Mouse (Mus musculus): ENCODE results near the gene Hoxb6. TPM values are rescaled to one million over a fixed set of nuclear protein-coding genes. Genes with fewer than 3 reads are reported as not detected.

The Hoxb6 gene
- total and polyA plus RNA-seq, 3 experiments, result not detected

DNA sequence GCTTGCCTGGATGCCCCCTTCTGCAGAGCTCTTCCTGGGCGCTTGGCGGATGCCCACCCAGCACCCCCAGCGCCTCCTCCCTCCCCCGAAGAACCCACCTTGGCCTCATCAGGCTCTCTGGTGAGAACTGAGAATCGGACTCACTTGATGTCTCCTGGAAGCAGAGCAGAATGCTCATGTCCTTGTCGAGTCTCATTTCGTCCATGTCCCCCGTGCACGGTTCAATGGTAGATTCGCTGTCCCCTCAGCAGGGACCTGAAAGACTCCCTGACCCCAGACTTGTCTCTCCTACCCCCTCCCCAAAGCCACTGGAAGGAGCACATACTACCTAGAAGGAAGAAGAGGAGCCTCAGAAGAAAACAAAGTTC, 8.8 kb downstream of the Hoxb6 start:
- H3K79me2 ChIP-seq (ENCODE audit: control insufficient read depth, insufficient read depth, low read length, poor library complexity), result no peaks in the 10 kb centered on the region
- no peaks in the 10 kb centered on the region for H3K9me3 ChIP-seq (replicated peaks; ENCODE audit: insufficient read depth, low read length)
- no peak for TF ChIP-seq RCOR1 (IDR thresholded peaks at IDR 0.05; ENCODE audit: low read depth, low read length)
- TF ChIP-seq USF2 (IDR thresholded peaks at IDR 0.05; ENCODE audit: borderline replicate concordance in 1 of 2, insufficient read depth in 1 of 2, low read depth in 1 of 2, low read length in 2 of 2), result no peak
- TF ChIP-seq POLR2AphosphoS2 (IDR thresholded peaks at IDR 0.05; ENCODE audit: low read length), result no peak
- no peak for TF ChIP-seq SMC3 (IDR thresholded peaks at IDR 0.05; ENCODE audit: low read depth, low read length)
- TF ChIP-seq ZMIZ1 (IDR thresholded peaks at IDR 0.05; ENCODE audit: low read depth, low read length), result no peak
- no peak for TF ChIP-seq ETS1 (IDR thresholded peaks at IDR 0.05; ENCODE audit: low read depth, low read length)
- no peak for TF ChIP-seq ZKSCAN1 (IDR thresholded peaks at IDR 0.05; ENCODE audit: low read depth, low read length)
- no peak for TF ChIP-seq MAZ (IDR thresholded peaks at IDR 0.05; ENCODE audit: low read depth, low read length)
- TF ChIP-seq POLR2AphosphoS5 (IDR thresholded peaks at IDR 0.05; ENCODE audit: borderline replicate concordance, low read depth, low read length), result no peak
- no peak for TF ChIP-seq ZNF384 (IDR thresholded peaks at IDR 0.05; ENCODE audit: low read depth, low read length)
- TF ChIP-seq KAT2A (conservative IDR thresholded peaks at IDR 0.05; ENCODE audit: low read depth, low read length), result no peak
- no peak for TF ChIP-seq GABPA (IDR thresholded peaks at IDR 0.05; ENCODE audit: low read depth, low read length)
- TF ChIP-seq SIN3A (IDR thresholded peaks at IDR 0.05; ENCODE audit: low read length), result no peak
- TF ChIP-seq BHLHE40 (IDR thresholded peaks at IDR 0.05; ENCODE audit: borderline replicate concordance, low read depth, low read length), result no peak
- no peak for TF ChIP-seq MAFK (IDR thresholded peaks at IDR 0.05; ENCODE audit: borderline replicate concordance, low read depth, low read length)
- no peak for TF ChIP-seq NELFE (IDR thresholded peaks at IDR 0.05; ENCODE audit: low read depth, low read length)
- no peak for TF ChIP-seq RAD21 (IDR thresholded peaks at IDR 0.05; ENCODE audit: low read depth, low read length)
- no peaks in the 10 kb centered on the region for H3K4me1 ChIP-seq (ENCODE audit: control insufficient read depth in 1 of 2, insufficient read depth in 2 of 2, low read length in 2 of 2)
- H3K9ac ChIP-seq (ENCODE audit: control insufficient read depth, low read depth, low read length, poor library complexity, severe bottlenecking), result no peak overlapping the region
- H3K4me3 ChIP-seq (ENCODE audit: control insufficient read depth in 1 of 2, insufficient read depth in 1 of 2, low read depth in 2 of 2, low read length in 2 of 2), result no peak overlapping the region
- H3K36me3 ChIP-seq (ENCODE audit: control insufficient read depth in 1 of 2, insufficient read depth in 2 of 2, low read length in 2 of 2), result no peaks in the 10 kb centered on the region
- H3K27me3 ChIP-seq (ENCODE audit: control insufficient read depth in 1 of 2, insufficient read depth in 2 of 2, low read length in 2 of 2), result peaks cover 8 to 9% of the 10 kb centered on the region in 2 experiments
- no peak for DNase-seq (ENCODE audit: low read depth, low spot score)
- no peak overlapping the region for H3K27ac ChIP-seq (ENCODE audit: control insufficient read depth, low read depth, low read length)

DNA sequence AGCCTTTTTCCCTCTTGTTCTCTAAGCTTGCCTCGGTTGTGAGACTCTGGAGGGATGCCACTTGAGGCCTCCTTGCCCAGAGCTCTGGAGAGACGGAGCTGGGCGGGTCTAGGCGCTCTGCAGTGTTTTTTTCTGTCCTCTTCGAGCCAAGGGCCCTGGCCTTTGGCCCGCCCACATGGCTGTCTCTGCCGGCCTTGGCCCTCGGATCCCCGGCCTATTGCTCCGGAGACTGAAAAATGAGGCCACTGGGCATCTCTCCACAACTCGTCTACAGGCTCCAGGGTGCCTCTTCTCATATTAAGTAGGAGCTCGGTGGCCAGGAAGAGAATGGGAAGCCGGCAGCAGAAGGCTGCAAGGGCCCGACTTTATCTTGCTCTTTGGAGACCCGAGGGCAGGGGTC, 9.6 kb downstream of the Hoxb6 start:
- Histone ChIP-seq H3K9ac (ENCODE audit: control insufficient read depth, low read depth, low read length, poor library complexity, severe bottlenecking) (no peak overlapping the region), H3K27ac (ENCODE audit: control insufficient read depth, low read depth, low read length) (no peak overlapping the region), H3K79me2 (ENCODE audit: control insufficient read depth, insufficient read depth, low read length, poor library complexity) (no peaks in the 10 kb centered on the region), H3K9me3 (replicated peaks; ENCODE audit: insufficient read depth, low read length) (no peaks in the 10 kb centered on the region), H3K27me3 (ENCODE audit: control insufficient read depth in 1 of 2, insufficient read depth in 2 of 2, low read length in 2 of 2) (peaks cover 4 to 7% of the 10 kb centered on the region in 2 experiments), H3K4me1 (ENCODE audit: control insufficient read depth in 1 of 2, insufficient read depth in 2 of 2, low read length in 2 of 2) (no peaks in the 10 kb centered on the region), H3K36me3 (ENCODE audit: control insufficient read depth in 1 of 2, insufficient read depth in 2 of 2, low read length in 2 of 2) (no peaks in the 10 kb centered on the region), H3K4me3 (ENCODE audit: control insufficient read depth in 1 of 2, insufficient read depth in 1 of 2, low read depth in 2 of 2, low read length in 2 of 2) (no peak overlapping the region)
- no peak for DNase-seq (ENCODE audit: low read depth, low spot score)
- TF ChIP-seq EP300 (IDR thresholded peaks at IDR 0.05; ENCODE audit: low read depth in 1 of 2, low read length in 2 of 2), result no peak
